Mouse (Mus musculus) left cerebral cortex, adult 18-20 months (tissue): ENCODE results near the gene Ubl3. TPM values are rescaled to one million over a fixed set of nuclear protein-coding genes. Genes with fewer than 3 reads are reported as not detected.

Source experiments
- DNase-seq, 2 experiments: peaks; one replicate each; pipeline ENCODE4 v3.0.0; 2021 to 2022; ENCODE audit warnings: low spot score in 2 of 2, mixed read lengths in 1 of 2
- total RNA-seq, 2 experiments: library from RNA; stranded (reverse); gene quantifications; 2 replicates each; pipeline ENCODE4 v1.2.3; 2021

Ubl3 gene
- total RNA-seq, 2 experiments from 2014 or later: 244 to 266 TPM

DNA sequence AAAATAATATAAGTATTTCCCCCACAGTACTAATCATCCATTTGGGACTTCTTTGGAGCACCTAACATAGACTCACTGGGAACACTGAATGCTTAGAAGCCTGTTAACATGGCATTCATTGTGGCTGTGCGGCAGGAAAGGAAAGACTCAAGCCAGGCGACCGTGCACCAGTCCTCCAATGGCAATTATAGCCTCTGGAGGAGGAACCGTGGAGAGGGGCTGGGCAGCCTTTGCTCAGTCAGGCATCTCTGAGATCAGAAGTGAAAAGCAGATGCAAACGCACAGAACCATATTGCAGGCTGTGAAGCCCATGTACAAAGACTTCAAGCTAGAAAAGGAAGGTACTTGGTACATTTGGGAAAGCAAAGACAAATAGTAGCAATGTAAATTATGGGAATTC, 20.4 kb downstream of the Ubl3 start:
- DNase-seq: no peak

- no peak for DNase-seq
Observed at GRCm38 (mm10) chr5:148527632-148528031, 25.0 kb downstream of the Ubl3 start.

DNA sequence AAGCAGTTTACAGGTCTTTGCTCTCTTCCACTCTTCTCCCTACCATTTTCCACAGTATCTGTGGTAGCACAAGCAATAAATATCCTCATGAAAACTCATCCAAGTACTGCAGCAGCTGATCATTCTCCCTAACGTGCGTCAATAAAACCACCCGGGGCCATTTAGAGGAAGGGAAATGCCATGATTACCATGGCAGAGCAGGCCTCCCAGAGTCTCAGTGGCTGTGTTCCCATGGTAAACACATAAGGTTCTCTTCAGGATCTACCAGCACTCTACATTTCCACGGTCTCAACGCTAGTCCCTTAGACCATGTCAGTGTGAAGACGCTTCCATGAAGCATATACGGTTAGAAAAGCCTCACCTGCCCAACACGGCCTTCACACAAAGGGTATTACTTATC, 26.0 kb downstream of the Ubl3 start:
- DNase-seq: no peak

- DNase-seq: no peak
Observed at GRCm38 (mm10) chr5:148523202-148523971, 29.2 kb downstream of the Ubl3 start.

- no peak for DNase-seq
Observed at GRCm38 (mm10) chr5:148522378-148522777, 30.2 kb downstream of the Ubl3 start.

- no peak for DNase-seq
Observed at GRCm38 (mm10) chr5:148517445-148517844, 35.1 kb downstream of the Ubl3 start.

- DNase-seq: no peak
Observed at GRCm38 (mm10) chr5:148512042-148512640, 40.4 kb downstream of the Ubl3 start.

DNA sequence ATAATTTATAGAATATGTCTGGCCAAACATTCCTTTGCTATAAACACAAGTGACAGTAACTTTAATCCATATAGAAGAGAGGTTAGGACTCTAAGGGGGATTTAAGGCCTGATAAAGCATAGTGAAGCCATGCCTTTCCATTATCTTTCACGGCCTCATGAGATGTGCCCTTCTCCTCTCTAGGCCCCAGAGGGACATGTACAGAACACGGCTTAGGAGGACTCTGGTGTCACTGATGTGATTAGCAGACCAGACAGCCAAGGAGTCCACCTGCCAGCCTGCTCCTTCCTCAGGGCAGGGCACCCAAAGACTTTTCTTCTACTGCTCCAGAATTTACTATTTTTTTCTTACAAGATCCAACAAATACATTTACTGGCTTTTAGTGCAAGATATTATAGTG, 42.3 kb downstream of the Ubl3 start:
- DNase-seq: no peak

DNA sequence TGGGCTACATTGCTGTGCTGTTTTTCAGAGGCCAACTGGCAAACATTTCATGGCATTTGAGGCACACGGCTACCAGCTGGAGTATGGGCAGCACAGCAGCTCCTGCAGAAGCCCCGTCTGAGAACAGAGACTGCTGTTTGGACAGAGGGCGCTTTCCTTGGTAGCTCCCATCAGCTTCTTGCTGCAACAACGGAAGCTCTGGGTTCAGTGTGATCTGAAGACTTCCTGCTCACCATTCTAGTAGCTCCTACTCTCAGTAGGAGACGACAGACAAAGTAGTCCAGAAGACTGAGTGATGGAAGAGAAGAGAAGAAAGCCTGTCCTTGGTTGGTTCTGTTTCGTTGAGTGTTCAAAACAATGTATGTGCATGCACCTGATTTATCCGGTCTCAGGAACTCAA, 42.9 kb downstream of the Ubl3 start:
- no peak for DNase-seq

GRCm38 (mm10) chr5:148508901-148509604, 43.5 kb downstream of the Ubl3 start:
- peak in 1 of 2 experiments; percentile 48 for DNase-seq

DNA sequence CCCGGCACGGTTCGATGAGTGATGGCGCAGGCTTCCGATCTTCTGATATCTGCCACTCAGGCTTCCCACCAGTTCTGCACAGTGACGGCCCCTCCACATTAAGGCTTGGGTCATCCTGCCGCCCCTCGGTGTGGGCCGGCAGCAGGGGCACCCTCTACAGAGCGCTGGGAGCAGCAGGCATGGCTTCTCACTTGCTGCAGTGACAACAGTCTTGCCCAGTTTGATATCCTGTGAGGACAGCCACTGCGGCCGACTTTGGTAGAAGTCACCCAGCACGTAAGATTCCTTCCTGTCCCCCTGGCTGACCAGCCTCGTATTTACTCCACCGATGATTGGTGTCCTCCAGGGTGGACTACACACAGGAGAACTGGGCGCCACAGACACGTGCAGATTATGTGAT, 47.2 kb downstream of the Ubl3 start:
- DNase-seq: no peak

GRCm38 (mm10) chr5:148502237-148502636, 50.4 kb downstream of the Ubl3 start:
- DNase-seq: no peak

DNA sequence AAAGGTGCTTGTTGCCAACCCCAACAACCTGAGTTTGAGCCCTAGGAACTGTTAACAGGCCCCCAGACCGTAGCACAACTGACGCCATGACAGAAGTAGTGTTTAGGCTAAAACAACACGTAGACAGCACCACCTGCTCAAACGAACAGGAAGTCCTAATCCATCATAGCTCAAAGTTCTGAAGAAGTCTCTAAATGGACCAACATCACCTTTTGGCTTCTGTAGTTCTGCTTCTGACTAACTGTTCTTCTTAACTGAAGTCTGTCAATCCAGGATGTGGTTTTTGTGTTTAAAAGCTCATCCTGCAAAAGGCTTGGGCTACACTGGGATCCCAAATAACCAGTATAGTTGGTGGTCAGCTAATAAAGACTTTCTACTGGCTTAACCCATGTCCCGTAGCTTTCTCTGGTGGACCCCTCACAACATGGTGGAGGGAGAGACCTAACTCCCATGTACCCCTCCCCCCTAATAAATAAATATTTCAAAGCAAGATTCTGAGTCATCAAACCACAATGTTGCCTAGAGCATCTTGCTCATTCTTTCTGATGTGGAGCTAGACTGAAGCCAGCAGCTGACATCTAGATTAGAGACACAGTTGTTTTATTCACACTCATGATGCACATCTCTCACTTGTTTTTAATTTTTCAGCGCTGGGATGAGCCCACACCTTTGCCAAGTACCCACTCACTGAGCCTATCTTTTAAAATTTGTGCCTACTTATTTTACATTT, 51.2 kb downstream of the Ubl3 start:
- DNase-seq: no peak

GRCm38 (mm10) chr5:148500516-148500915, 52.1 kb downstream of the Ubl3 start:
- no peak for DNase-seq

DNA sequence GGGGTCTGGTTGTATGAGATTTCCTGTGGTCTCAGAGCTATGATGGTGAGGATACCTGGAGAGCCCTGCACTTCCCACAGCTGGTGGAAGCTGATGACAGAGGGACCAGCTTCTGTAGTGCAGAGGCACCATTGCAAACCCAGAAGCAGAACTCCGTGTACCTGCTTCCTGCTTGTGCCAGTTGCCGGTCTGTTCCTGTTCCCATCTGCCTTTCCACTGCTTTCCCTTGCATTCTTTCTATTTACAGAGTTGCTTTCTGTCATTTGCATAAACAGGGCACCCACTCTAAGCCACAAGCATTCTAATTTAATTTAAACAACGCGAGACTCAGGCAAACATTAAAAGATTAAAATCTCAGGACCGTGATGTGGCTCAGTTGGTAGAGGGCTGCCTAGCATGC, 53.0 kb downstream of the Ubl3 start:
- DNase-seq: peak in 1 of 2 experiments; percentile 57

GRCm38 (mm10) chr5:148495991-148496390, 56.6 kb downstream of the Ubl3 start:
- no peak for DNase-seq

DNA sequence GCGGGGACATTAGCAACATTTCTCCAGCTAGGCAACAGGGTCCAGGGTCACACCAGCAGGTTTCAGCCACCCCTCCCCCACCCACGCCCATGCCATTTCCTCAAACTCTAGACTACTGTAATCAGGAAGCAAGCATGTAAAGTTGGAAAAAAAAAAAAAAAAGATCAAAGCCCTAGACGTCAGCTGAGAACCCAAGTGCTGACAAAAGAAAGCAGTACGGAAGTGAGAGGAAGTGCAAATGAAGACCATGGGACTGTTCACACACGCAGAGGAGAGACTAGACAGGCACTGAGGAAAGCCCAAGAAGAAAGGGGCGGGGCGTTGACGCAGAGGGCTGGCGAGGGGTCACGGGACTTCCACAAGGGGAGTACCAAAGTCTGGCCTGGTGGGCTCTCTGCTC, 57.4 kb downstream of the Ubl3 start:
- DNase-seq: no peak

DNA sequence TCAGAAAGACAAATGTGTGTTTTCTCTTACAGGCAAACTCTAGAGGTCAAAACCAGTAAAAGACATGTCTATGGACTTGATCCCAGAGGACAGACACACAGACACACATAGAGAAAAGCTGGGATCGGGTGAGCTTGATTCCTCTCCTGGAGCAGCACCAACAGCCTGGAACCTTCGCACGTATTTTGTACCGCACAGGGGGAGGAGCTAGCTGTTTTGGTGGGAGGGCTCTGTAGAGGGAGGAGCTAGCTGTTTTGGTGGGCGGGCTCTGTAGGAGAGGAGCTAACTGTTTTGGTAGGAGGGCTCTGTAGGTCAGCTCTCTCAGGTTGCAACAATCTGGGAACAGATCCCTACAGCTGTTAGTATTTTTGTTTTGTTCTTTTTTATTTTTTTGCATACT, 58.3 kb downstream of the Ubl3 start:
- no peak for DNase-seq

GRCm38 (mm10) chr5:148493025-148493424, 59.6 kb downstream of the Ubl3 start:
- DNase-seq: no peak

DNA sequence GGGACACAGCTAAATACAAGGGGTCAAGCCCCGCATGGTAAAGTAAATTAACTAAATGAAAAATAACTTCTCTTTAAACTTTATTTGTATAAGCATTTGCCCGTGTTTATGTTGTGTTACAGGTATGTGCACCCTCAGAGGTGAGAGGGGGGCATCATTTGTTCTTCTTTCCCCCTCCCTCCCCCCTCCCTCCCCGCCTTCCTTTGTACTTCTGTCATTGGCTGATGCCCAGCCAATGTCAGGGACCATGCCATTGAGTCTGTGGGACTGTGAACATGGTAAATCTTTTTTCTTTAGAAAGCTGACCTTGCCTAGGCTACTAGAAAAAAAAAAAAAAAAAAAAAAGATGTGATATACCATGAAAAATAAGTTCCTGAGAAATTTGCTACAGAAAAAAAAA, 62.2 kb downstream of the Ubl3 start:
- no peak for DNase-seq

- peak; percentile 47 to 68 for DNase-seq
Observed at GRCm38 (mm10) chr5:148489724-148490193, 62.8 kb downstream of the Ubl3 start.
